In genomic region chr14:76413773-76414121, GRCm38 (mm10) we compare ENCODE assay signal across 8 mouse cellular contexts. TPM values are rescaled to one million over a fixed set of nuclear protein-coding genes. Genes with fewer than 3 reads are reported as not detected.
DNase-seq lines count a peak whose midpoint lies in the region; ATAC-seq lines count a peak whose summit lies in the region.

No protein-coding gene starts in this region.

- H3K4me1 ChIP-seq in lung, embryonic 16.5 days (replicated peaks; ENCODE audit: control insufficient read depth, insufficient read depth, low read length): peaks cover 24% of the 10 kb centered on the region
- peaks cover 34% of the 10 kb centered on the region for H3K4me1 ChIP-seq in embryonic facial prominence, embryonic 15.5 days
- peaks cover 43% of the 10 kb centered on the region for H3K4me1 ChIP-seq in limb, embryonic 10.5 days
- H3K4me1 ChIP-seq in neural tube, embryonic 14.5 days (ENCODE audit: control insufficient read depth, insufficient read depth, low read length): peaks cover 27% of the 10 kb centered on the region

- 2% methylated on average over 10 of the region's 10 CpGs for WGBS in lung, embryonic 16.5 days
- WGBS in embryonic facial prominence, embryonic 15.5 days: under 1% methylated on average over 10 of the region's 10 CpGs
- WGBS in limb, embryonic 10.5 days: under 1% methylated on average over 10 of the region's 10 CpGs
- WGBS in neural tube, embryonic 14.5 days: 1% methylated on average over 10 of the region's 10 CpGs

- no peaks in the 10 kb centered on the region for H3K9me3 ChIP-seq in lung, embryonic 16.5 days (ENCODE audit: control insufficient read depth, low read length)
- no peaks in the 10 kb centered on the region for H3K9me3 ChIP-seq in embryonic facial prominence, embryonic 15.5 days (replicated peaks)
- no peaks in the 10 kb centered on the region for H3K9me3 ChIP-seq in limb, embryonic 10.5 days (replicated peaks)
- H3K9me3 ChIP-seq in neural tube, embryonic 14.5 days (ENCODE audit: control insufficient read depth, low read length): no peaks in the 10 kb centered on the region

- peaks cover 20% of the 10 kb centered on the region for H3K36me3 ChIP-seq in lung, embryonic 16.5 days (ENCODE audit: control insufficient read depth, insufficient read depth, low read length)
- H3K36me3 ChIP-seq in embryonic facial prominence, embryonic 15.5 days: peaks cover 17% of the 10 kb centered on the region
- H3K36me3 ChIP-seq in limb, embryonic 10.5 days: peaks cover 26% of the 10 kb centered on the region
- H3K36me3 ChIP-seq in neural tube, embryonic 14.5 days (ENCODE audit: control insufficient read depth, insufficient read depth, low read length): peaks cover 11% of the 10 kb centered on the region

- peak overlapping the region; percentile 86 for H3K4me3 ChIP-seq in lung, embryonic 16.5 days (ENCODE audit: low read length)
- H3K4me3 ChIP-seq in embryonic facial prominence, embryonic 15.5 days (replicated peaks): peak overlapping the region; percentile 89
- H3K4me3 ChIP-seq in limb, embryonic 10.5 days: peak overlapping the region; percentile 94
- H3K4me3 ChIP-seq in neural tube, embryonic 14.5 days (ENCODE audit: low read depth, low read length): peak overlapping the region; percentile 95

- DNase-seq in lung, postnatal 4 days: no peak
- DNase-seq in limb, embryonic 10.5 days (ENCODE audit: low spot score): no peak
- no peak for DNase-seq in frontal cortex, postnatal 14 days (ENCODE audit: low spot score in 2 of 2)

- peak overlapping the region; percentile 99 for H3K27ac ChIP-seq in lung, embryonic 16.5 days (ENCODE audit: low read length)
- peak overlapping the region; percentile 98 for H3K27ac ChIP-seq in embryonic facial prominence, embryonic 15.5 days (replicated peaks)
- H3K27ac ChIP-seq in limb, embryonic 10.5 days: peak overlapping the region; percentile 99
- peak overlapping the region; percentile 100 for H3K27ac ChIP-seq in neural tube, embryonic 14.5 days (ENCODE audit: low read depth, low read length)

- ATAC-seq in lung, embryonic 16.5 days (ENCODE audit: low read depth): no peak
- peak; percentile 2; the same call in 1 of the 2 replicates for ATAC-seq in embryonic facial prominence, embryonic 15.5 days (ENCODE audit: insufficient number of reproducible peaks, low FRiP score, low TSS enrichment, low read depth)
- ATAC-seq in neural tube, embryonic 14.5 days (ENCODE audit: low read depth): no peak; the same call in 1 of the 2 replicates
- no peak for ATAC-seq in frontal cortex, adult (ENCODE audit: low TSS enrichment)
- no peak for ATAC-seq in megakaryocyte progenitor cell, adult 5-6 weeks (replicated peaks; ENCODE audit: poor library complexity)

- peak overlapping the region; percentile 98 for H3K9ac ChIP-seq in lung, embryonic 16.5 days (ENCODE audit: low read length)
- peak overlapping the region; percentile 73 for H3K9ac ChIP-seq in embryonic facial prominence, embryonic 15.5 days
- peak overlapping the region; percentile 98 for H3K9ac ChIP-seq in neural tube, embryonic 14.5 days (replicated peaks; ENCODE audit: low read depth, low read length)

- no peaks in the 10 kb centered on the region for H3K27me3 ChIP-seq in lung, embryonic 16.5 days (ENCODE audit: control insufficient read depth, insufficient read depth, low read depth, low read length)
- H3K27me3 ChIP-seq in embryonic facial prominence, embryonic 15.5 days: no peaks in the 10 kb centered on the region
- no peaks in the 10 kb centered on the region for H3K27me3 ChIP-seq in limb, embryonic 10.5 days (ENCODE audit: low read depth, poor library complexity, severe bottlenecking)
- H3K27me3 ChIP-seq in neural tube, embryonic 14.5 days (ENCODE audit: control insufficient read depth, insufficient read depth, low read length): no peaks in the 10 kb centered on the region; the same call in 1 of the 2 replicates

- H3K4me2 ChIP-seq in lung, embryonic 16.5 days (ENCODE audit: low read depth, low read length): peak overlapping the region; percentile 90
- peak overlapping the region; percentile 88 for H3K4me2 ChIP-seq in embryonic facial prominence, embryonic 15.5 days (replicated peaks)
- peak overlapping the region; percentile 51 for H3K4me2 ChIP-seq in neural tube, embryonic 14.5 days (ENCODE audit: low read depth, low read length)

RNA-seq across cellular contexts. Expression of gene Tsc22d1, which starts 1.0 kb away (rescaled TPM):
- 737 and 792 TPM in 2 replicates for polyA plus RNA-seq in lung, embryonic 16.5 days (2015; fragmentation: Nextera tagmentation; extraction: Ambion mirVana)
- polyA plus RNA-seq in embryonic facial prominence, embryonic 15.5 days (2015; fragmentation: Nextera tagmentation; extraction: Ambion mirVana): 465 and 514 TPM in 2 replicates
- polyA plus RNA-seq in limb, embryonic 10.5 days (2016; fragmentation: Nextera tagmentation; extraction: Ambion mirVana): 316 and 343 TPM in 2 replicates
- 885 and 965 TPM in 2 replicates for polyA plus RNA-seq in neural tube, embryonic 14.5 days (2014; fragmentation: Nextera tagmentation; extraction: Ambion mirVana)
- 44.8 and 46.4 TPM in 2 replicates for total RNA-seq in megakaryocyte progenitor cell, adult 5-6 weeks (2015)
- total RNA-seq in megakaryocyte progenitor cell, adult 5-6 weeks (2017): 32.6 and 36.5 TPM in 2 replicates
